Mouse (Mus musculus) kidney, adult 2 months (tissue): ENCODE measurements around the gene Pid1. TPM values are rescaled to one million over a fixed set of nuclear protein-coding genes. Genes with fewer than 3 reads are reported as not detected.
"Not testable (repeated sequence)": the region's sequence is repeated elsewhere in the genome, so short reads cannot be mapped to it uniquely, and the experiment has no call there.

Experiments
- DNase-seq: peaks from one replicate; pipeline ENCODE4 v3.0.0; 2021
- H3K27ac ChIP-seq: fragments of 200-500 bp; 2 replicates; pipeline ENCODE4 v1.5.1; 2012; ENCODE audit warnings: low read depth, low read length, control low read depth, inconsistent platforms; ENCODE audit not compliant: insufficient read depth
- H3K27me3 ChIP-seq: fragments of 200-500 bp; replicated peaks from 2 replicates; pipeline ENCODE4 v1.6.1; 2012; ENCODE audit warnings: mild to moderate bottlenecking, moderate library complexity, low read length, inconsistent platforms; ENCODE audit not compliant: control insufficient read depth, insufficient read depth
- H3K36me3 ChIP-seq: fragments of 200-500 bp; 2 replicates; pipeline ENCODE4 v1.6.1; 2012; ENCODE audit warnings: mild to moderate bottlenecking, moderate library complexity, low read length, inconsistent platforms; ENCODE audit not compliant: control insufficient read depth, insufficient read depth
- H3K4me1 ChIP-seq: fragments of 200-500 bp; 2 replicates; pipeline ENCODE4 v1.6.1; 2011; ENCODE audit warnings: low read length; ENCODE audit not compliant: control insufficient read depth, insufficient read depth
- H3K4me3 ChIP-seq: fragments of 200-500 bp; 2 replicates; pipeline ENCODE4 v1.5.1; 2011; ENCODE audit warnings: mild to moderate bottlenecking, low read depth, low read length, control low read depth; ENCODE audit not compliant: insufficient read depth
- CTCF ChIP-seq: fragments of 200-500 bp; conservative IDR thresholded peaks from 2 replicates; pipeline ENCODE4 v1.5.1; 2011; ENCODE audit warnings: low read depth, mild to moderate bottlenecking, control low read depth, low read length, moderate library complexity, mixed read lengths; ENCODE audit not compliant: insufficient read depth, insufficient read length
- POLR2A ChIP-seq: fragments of 200-500 bp; IDR thresholded peaks from one replicate; pipeline ENCODE4 v1.6.1; 2011; ENCODE audit warnings: low read depth, low read length, control low read depth
- whole genome bisulfite sequencing: fragments of 180-500 bp; shearing (Covaris S2); methylation state at CpG from one replicate; pipeline ENCODE4 v1.1.7; 2018; 5-methylcytosine and 5-hydroxymethylcytosine counted together
- polyA plus RNA-seq: library from polyadenylated mRNA; depleted of rRNA; stranded (reverse); fragments of >200 nt; gene quantifications from 2 replicates; pipeline ENCODE4 v1.2.3, GENCODE M21; 2012

Gene Pid1
- polyA plus RNA-seq, 1 experiment: 8.5 TPM

- Histone ChIP-seq H3K4me1 (no peaks in the 10 kb centered on the region), H3K27ac (no peak overlapping the region), H3K27me3 (no peaks in the 10 kb centered on the region), H3K4me3 (no peak overlapping the region), H3K36me3 (no peaks in the 10 kb centered on the region)
- 61% methylated on average over 3 of the region's 3 CpGs for WGBS
- TF ChIP-seq POLR2A: no peak
- DNase-seq: no peak
These were observed 2.6 kb downstream of the Pid1 start for GRCm38 (mm10) chr1:84361389-84361788.

- 81% methylated on average over 6 of the region's 6 CpGs for WGBS
- no peak overlapping the region for H3K4me3 ChIP-seq
- no peaks in the 10 kb centered on the region for H3K4me1 ChIP-seq
- H3K27me3 ChIP-seq: no peaks in the 10 kb centered on the region
- DNase-seq: no peak
- no peaks in the 10 kb centered on the region for H3K36me3 ChIP-seq
- no peak overlapping the region for H3K27ac ChIP-seq
- TF ChIP-seq CTCF: no peak
- TF ChIP-seq POLR2A: no peak
These were observed 4.1 kb downstream of the Pid1 start for GRCm38 (mm10) chr1:84359611-84360500.

GRCm38 (mm10) chr1:84357216-84357615 is 6.8 kb downstream of the Pid1 start:
- Histone ChIP-seq H3K4me1 (no peaks in the 10 kb centered on the region), H3K27ac (no peak overlapping the region), H3K27me3 (no peaks in the 10 kb centered on the region), H3K36me3 (no peaks in the 10 kb centered on the region), H3K4me3 (no peak overlapping the region)
- 82% methylated on average over 5 of the region's 5 CpGs for WGBS
- no peak for DNase-seq
- TF ChIP-seq CTCF (no peak), POLR2A (no peak)

GRCm38 (mm10) chr1:84350262-84350661 is 13.7 kb downstream of the Pid1 start:
- peak; percentile 4 for DNase-seq
- Histone ChIP-seq H3K36me3 (no peaks in the 10 kb centered on the region), H3K27me3 (no peaks in the 10 kb centered on the region), H3K27ac (no peak overlapping the region), H3K4me1 (no peaks in the 10 kb centered on the region), H3K4me3 (no peak overlapping the region)
- WGBS: 90% methylated on average over 2 of the region's 2 CpGs
- TF ChIP-seq CTCF (no peak), POLR2A (no peak)

- WGBS: 77% methylated on average over 3 of the region's 3 CpGs
- no peaks in the 10 kb centered on the region for H3K36me3 ChIP-seq
- TF ChIP-seq CTCF (no peak), POLR2A (no peak)
- DNase-seq: no peak
- H3K4me3 ChIP-seq: no peak overlapping the region
- H3K4me1 ChIP-seq: no peaks in the 10 kb centered on the region
- H3K27me3 ChIP-seq: no peaks in the 10 kb centered on the region
- H3K27ac ChIP-seq: no peak overlapping the region
These were observed 16.0 kb downstream of the Pid1 start for GRCm38 (mm10) chr1:84347796-84348476.

- not testable (repeated sequence) for H3K27ac ChIP-seq, DNase-seq, H3K27me3 ChIP-seq, H3K36me3 ChIP-seq, H3K4me1 ChIP-seq, H3K4me3 ChIP-seq
- 68% methylated on average over 3 of the region's 3 CpGs for WGBS
These were observed 31.2 kb downstream of the Pid1 start for GRCm38 (mm10) chr1:84332797-84333196.

- not testable (repeated sequence) for H3K27me3 ChIP-seq, H3K4me1 ChIP-seq, DNase-seq, H3K36me3 ChIP-seq, H3K4me3 ChIP-seq, H3K27ac ChIP-seq
- WGBS: 80% methylated on average over 12 of the region's 12 CpGs
These were observed 32.1 kb downstream of the Pid1 start for GRCm38 (mm10) chr1:84331861-84332260.
